Mouse (Mus musculus) adipocyte (in vitro differentiated cells): ENCODE results near the gene Crispld2.
A peak's percentile ranks its signal among the peaks of the same experiment; 100 is the strongest.

Experiments
- DNase-seq: peaks from one replicate; pipeline ENCODE4 v3.0.0-alpha.2; 2016; ENCODE audit warnings: low spot score

Crispld2 gene

DNA sequence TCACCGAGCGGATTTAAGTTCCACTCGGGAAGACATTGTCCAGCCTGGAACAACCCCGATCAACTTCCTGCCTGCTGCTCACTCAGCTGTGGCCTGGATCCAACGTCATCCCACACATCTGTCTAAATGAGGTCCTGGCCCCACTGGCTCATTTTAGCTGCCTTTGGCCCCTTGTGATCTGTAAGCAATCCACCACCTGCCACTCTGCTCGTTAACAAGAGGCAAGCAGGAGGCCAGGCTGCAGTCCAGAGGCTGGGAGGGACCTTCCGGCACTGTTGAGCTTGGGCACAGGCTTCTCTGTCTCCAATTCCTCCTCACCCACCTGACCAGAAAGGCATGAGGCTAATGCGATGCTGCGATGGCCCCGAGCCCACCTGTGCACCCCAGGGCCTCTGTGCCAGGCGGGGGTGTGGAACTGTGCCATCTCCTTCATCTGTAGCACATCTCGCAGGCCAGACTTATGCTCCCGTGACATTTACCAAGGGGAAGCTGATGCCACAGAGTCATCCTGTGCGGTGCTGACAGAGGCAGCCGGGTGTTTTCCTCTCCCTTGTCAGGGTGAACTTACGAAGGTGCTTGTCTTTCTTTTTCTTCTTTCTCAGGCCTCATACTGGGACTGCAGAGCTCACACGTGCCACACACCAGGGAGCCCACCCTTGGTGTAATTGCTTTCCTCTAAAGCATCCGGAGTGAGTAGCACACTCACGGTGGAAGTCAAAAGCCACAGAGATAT is 75.9 kb downstream of the Crispld2 start:
- peak; percentile 19 for DNase-seq

DNA sequence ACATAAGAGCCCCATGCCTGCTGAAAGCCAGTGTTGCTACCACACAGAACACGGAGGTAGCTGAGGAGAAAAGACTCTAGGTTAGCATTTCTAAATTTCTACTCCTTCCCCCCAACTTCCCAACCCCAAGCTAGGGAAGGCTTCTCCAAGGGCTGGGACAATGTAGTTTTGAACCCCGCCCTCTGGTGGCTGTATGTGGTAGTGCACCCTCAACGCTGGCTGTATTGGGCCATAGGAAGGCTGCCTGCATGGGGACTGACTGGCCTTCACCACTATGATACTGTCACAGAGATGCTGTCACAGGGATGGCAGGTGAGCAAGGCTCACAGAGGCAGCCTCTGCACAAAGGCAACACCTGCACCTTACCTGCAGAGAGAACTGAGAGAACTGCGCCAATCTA is 79.4 kb downstream of the Crispld2 start:
- DNase-seq = peak; percentile 86

DNA sequence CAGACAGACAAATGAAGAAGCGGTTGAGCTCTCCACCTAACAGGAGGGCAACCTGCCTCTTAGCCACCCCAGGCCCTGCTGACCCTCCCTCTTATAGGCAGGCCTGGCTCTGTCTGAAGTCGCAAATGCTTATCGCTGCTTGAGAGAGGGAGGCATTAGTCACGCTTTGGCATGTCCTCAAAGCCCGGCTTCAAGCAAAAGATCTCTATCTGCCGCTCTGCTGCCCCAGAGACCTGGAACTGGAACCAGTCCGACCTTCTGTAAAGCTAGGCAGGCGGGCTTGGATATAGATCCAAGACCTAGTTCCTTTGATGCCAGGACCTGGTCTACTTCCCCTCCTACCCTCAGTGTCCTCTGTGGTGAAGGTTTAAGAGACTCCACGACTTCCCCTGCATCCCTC is 80.0 kb downstream of the Crispld2 start:
- no peak for DNase-seq

DNA sequence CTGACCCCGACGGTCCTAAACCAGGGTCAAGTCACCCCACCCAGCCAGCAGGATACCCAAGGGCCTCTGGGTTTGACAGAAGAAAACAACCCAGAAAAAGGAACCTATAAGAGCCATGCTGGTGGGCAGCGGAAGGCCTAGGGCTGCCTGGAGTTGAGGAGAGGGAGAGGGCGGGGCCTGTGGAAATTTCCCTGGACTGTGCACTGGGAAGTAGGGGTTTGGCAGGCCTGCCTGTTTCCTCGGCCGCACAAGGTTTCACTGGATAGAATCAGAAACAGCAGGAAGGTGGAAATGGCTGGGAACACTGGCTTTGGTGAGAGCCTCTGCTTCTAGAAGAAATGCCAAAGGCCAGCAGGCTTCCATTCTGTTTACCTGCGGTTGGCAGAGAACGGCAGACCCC is 80.6 kb downstream of the Crispld2 start:
- no peak for DNase-seq

DNA sequence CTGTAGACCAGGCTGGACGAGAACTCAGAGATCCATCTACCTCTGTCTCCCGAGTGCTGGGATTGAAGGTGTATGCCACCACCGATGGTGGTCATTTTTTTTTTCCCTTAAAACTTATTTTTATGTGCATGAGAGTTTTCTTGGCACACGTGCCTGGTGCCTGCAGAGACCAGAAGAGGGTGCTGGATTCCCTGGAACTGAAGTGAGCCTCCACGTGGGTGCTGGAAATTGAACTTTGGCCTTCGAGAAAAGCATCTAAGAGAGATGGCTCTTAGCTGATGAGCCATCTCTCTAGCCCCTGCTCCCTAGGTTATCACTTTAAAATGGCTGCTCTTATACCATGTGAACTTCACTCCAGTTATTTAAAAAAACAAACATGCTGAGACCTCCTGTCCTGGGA is 82.3 kb downstream of the Crispld2 start:
- no peak for DNase-seq

DNA sequence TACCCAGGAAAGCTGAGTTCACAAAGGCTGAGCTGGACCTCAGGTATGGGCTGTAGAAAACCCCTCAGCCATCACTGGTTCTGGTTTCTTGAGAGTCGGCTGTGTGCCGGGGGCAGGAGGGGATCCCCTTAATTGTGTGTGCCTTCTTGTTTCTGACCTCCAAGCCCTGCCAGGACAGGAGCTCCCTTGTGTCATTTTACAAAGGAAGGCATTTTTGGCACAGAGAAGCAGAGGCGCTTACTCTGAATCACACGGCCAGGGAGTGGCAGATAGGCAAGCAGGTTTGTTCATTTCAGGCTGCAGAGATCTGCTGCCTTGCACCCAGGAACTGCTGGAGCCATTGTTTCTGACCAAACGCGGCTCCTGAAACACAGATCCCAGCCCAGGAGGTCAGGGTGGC is 83.1 kb downstream of the Crispld2 start:
- no peak for DNase-seq

DNA sequence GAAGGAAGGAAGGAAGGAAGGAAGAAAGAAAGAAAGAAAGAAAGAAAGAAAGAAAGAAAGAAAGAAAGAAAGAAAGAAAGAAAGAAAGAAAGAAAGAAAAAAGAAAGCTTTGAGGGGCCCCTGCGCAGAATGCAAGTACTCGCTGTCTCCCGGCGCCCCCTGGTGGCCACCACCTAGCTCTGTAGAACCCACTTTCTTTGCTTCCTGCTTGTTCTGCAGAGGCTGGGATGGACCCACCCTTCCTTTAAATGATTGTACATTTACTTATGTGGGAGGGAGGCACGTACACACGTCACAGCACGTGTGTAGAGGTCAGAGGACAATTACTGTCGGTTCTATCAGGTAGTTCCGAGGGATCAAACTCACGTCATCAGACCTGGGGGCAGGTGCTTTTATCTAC is 85.8 kb downstream of the Crispld2 start:
- DNase-seq = peak; percentile 76

DNA sequence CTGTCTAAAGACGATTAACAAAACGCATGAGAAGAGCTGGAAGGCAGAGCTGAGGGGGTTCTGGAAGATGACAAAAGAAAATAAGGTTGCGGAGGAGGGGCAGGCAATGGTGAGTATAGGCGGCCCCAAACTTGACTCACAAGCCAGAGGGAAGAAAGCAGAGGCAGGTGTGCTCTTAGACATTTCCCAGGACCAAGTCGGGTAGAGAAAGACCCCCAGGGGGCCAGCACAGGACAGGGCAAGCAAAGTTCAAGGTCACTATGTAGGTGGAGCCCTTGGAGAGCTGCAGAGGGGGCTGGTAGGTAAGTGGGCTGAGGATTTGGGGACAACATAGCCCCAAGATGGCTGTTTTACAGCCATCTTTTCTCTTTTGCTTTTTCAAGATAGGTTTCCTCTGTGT is 87.1 kb downstream of the Crispld2 start:
- no peak for DNase-seq

DNA sequence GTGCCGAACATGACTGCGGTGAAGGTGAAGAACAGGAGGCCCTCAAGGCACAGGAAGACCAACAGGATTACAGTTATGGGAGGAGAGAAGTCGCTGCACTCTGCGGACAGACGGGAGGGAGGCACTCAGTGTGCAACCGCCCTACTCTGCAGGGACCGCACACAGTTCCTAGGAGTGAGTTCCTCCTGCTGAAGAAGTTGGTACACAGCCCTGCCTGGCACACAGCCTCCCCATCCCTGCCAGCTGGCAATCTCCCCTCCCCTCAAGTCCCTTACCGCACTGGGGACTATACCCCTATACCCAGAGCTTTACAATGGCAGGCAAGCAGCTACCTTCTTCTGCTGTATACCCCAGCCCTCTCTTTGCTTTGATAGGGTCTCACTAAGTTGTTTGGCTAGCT is 91.0 kb downstream of the Crispld2 start:
- DNase-seq = no peak

DNA sequence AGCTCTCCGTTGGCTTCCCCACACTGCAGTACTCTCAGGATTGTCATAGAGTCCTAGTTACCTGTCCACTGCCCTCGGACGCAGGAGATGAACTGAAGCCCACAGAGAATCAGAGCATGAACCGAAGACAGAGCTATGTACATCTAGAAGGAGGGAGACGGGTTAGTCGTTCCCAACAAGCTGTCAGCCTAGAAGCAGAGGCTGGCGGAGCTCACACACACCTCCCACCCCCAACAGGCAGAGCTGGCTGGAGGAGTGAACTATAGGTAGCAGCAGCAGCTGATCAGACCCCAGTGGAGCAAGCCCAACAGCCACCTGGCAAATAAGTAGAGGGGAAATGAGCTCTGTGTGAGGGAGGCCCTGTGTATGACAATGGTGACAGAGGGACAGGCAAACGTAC is 92.5 kb downstream of the Crispld2 start:
- DNase-seq = no peak

DNA sequence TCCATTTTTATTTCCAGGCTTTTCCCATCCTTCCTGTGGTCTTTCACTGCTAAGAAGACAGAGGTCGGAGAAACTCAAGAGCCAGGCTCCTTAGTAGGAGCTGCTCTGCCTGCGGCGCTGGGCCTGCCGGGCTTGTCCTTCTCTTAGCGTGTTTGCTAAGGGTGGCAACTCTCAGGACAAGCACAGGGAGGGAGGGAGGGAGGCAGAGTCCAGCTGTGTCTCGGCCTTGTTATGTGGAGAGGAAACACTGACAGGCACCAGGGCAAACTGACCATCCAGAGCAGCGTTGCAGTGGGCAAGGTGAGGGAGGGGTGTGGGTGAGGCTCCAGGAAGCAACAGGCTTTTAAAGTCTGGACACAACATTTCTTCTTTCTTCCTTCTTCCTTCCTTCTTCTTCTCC is 97.3 kb downstream of the Crispld2 start:
- DNase-seq = no peak

DNA sequence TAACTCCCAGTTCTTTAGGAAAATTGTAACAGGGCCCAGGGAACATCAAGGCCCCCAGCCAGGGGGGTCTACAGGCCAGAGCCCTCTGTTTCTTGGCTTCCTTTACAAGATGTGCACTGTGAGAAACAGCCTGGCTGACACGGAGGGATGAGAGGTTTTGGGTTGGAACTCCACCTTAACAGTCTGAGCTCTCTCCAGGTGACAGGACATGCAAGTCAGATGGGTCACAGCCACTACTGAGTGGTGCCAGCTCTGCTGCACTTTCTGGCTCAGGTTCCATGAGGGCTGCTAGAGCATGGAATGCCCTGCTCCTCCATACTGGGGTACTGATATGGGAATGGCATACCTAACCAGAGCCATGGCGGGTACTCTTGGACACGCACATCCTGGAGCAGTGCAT is 98.8 kb downstream of the Crispld2 start:
- no peak for DNase-seq

DNA sequence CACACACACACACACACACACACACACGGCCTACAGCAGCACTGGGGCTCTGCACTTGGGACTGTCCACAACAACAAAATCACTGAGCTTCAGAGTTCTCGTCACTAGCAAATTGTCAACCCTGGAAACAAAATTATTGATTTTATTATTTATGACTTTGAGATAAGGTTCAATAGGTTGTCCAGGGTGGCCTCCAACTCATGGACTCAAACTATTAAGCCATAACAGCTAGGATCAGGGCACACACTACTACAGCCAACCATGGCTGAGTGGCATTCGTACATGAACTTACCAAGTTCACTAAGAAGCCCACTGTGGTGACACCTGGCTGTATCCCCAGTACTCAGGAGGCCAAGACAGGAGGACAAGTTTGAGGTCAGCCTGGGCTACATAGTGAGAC is 100.9 kb downstream of the Crispld2 start:
- no peak for DNase-seq

DNA sequence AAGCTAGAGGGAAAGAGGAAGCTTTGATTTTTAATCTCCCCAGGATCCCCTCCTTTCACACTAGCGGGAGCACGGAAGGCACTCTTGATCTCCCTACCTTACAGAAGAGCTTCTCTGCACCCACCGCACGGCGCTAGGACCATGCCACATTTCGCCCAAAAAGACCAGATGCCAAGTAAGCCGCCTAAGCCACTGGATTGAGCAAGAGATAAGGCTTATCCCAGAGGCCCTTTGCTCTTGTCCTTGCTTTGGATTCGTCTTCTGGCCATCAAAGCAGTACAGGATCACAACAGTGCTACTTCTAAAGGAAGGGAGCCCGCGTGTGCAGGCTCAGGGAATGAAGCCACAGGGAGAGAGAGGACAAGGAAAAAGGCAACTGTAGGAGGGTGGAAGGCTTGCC is 102.6 kb downstream of the Crispld2 start:
- DNase-seq = no peak

DNA sequence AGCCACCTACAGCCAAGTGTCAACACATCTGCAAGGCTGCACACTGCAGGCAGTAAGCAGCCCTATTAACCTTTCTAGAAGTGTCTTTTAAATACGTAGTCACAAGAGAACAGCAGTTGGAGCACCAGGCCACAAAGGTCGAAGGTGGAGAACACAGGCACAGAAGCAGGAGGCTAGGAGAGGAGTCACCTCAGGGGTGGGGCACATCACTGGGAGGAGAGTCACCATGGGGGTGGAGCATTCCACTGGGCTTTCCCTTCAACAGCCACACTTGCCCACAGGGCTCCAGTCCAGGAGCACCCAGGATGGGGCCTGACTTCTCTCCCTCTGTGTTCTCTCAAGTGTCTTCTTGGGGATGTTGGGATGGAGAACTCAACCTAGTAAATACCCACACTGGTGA is 104.2 kb downstream of the Crispld2 start:
- no peak for DNase-seq

DNA sequence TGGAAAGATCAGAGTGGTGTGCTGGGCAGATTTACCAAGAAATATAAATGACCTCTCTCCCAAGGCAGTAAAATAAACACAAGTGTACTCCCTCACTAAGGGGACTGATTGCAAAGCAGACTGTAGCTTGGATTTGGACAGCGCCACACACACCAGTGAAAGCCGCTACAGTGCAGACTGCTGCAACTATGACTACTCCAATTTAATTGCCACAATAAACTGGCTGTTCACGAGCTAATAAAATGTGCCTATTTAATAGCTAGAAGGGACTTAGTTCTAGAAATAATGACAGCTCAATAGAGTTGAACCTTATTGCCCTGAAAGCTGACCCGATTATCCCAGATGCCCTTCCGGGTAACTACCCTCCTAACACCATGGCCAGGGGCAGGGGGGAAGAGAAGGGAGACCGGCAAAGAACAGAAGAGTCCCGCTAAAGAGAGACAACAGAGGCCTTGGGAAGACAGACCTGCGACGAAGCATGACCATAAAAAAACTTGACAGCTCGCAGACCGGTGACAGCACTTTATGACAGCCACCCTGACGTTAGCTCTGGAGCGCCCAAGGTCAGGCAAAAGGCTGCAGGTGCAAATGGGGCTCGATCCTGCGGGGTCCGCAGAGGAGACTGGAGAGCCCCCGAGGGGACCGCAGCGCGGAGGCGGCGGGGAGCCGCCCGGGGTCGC is 108.3 kb downstream of the Crispld2 start:
- DNase-seq = peak; percentile 34

DNA sequence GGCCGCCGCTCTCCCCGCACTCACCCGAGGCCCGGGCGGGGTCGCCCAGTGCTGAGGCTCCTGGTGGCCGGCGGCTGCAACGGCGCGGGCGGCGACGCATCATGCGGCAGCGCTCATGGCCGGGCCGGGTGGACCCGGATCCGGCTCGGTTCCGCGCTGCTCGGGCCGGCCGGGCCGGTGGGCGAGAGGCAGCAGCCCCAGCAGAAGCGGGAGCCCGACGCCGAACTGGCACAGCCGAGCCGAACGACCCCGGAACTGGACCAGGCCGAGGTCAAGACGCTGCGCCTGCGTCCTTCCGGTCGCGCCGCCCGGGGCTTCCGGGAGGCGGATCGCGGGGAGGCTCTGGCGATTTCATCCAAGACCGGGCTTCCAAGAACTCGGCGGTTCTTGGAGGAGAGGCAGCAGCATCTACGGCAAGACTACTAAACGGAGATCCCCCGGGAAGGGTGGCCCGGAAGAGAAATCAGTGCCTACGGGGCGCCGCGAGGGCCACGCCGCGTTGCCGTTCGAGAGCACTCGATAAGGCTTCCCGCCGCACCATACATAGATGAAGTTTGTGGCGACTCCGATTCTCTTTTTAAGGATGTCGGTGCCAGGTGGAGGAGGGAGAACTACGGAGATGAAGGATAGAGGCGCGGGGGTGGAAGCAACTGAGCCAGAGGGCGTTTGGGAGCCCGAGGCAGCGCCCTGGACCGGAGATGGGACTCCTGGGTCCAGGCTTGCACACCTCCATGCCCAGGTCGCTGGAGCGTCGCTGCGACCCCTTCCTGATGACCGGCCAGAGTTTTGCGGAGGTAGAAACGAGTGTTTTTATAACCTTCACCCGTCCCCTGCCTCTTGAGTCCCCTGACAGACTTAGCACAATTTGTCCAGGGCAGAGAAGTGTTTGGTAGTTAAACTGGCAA is 109.1 kb downstream of the Crispld2 start, which contains the start of gene Zdhhc7:
Zdhhc7 (minus strand) TSS at position 415 of the 905 bp plus-strand sequence.
- peak; percentile 79 for DNase-seq
